Mouse (Mus musculus): Measurements from ENCODE around the gene Cpne6.

Cpne6 gene

DNA sequence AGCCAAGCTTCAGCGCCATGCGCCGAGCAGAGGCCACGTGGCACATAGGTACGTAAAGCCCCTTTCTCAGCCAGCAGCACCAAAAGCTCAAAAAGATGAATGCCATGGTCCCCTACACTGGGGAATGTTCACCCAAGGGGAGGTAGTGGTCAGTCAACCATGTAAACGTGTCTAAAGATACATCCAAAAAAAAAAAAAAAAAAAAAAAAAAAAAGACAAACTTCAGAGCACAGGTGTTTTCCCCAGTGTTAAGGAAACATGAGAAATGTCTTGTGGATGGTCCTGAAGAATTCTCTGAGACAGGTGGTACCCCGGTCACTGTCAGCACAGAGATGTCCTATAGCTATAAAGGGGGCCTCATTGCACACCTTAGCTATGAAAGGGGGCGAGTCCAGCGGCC is 4.6 kb upstream of the Cpne6 start:
- no peak for DNase-seq

DNA sequence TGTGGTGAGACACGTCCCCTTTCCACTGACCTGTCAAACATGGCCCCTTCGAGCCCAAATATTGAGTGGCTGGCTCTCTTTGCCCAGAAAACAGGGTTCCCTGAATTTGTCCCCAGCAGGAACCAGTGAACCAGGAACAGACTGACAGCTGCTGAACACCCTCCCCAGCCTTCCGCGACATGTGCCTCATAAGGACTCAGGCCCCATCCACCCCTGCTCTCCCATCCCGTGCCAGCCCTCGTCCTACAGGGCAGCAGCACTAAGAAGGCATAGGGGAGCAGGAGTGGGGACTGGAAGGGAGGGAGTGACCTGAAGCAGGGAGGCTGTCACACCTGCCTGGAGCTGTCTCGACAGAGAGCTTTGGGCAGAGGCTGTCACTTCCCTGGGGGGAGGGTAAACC is 2.4 kb upstream of the Cpne6 start:
- DNase-seq, result no peak

DNA sequence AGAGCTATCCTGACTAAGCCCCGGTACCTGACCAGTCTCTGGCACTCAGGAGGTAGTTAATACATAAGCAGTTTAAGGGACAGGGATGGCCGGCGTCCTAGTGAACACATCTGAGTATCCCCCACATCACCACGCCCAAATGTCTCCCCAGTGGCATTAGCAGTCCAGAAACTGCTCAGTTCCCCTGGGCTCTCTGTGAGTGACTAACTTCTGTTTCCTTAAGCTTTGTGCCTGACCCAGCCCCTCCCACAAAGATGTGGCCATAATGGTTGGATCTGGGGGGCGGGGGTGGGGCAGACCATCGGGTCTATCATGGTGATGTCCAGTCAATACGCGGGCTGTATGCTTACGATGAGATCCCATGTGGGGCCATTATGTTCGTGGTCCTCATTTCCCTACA is 705 bp upstream of the Cpne6 start:
- no peak for DNase-seq

DNA sequence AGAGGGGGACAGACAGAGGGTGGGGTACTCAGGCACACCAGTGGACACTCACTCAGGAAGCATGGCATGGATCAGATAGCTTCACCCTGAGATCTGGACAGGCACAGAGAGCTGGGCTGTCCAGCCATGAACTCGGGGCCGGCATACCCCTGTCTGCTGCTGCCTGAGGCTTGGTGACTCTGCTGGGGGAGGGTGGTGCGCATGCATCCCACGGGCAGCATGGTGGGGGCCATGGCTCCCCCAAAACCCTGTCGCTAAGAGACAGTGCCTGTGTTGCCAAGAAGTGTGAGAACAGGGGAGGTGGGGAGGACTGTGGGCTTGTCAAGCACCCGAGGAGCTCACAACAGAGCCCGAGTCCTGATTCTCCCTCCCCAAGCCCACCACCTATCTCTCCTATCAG is 792 bp downstream of the Cpne6 start:
- no peak for DNase-seq

DNA sequence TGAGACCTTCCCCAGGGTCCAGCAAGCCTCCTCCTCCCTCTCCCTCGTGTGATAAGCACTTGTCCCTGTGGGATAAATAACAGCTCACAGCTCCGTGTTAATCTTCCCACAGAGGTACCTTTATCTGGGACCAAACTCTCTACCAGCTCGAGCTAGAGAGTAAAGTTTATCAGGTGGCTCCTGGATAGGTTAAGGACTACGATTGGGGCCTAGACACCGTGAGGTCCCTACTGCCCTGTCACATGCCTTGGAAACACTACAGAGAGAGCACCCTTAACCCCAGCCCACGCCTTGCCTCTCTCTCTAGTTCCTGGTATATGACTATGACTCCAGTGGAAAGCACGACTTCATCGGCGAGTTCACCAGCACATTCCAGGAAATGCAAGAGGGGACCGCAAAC is 3.7 kb downstream of the Cpne6 start:
- DNase-seq, result no peak

DNA sequence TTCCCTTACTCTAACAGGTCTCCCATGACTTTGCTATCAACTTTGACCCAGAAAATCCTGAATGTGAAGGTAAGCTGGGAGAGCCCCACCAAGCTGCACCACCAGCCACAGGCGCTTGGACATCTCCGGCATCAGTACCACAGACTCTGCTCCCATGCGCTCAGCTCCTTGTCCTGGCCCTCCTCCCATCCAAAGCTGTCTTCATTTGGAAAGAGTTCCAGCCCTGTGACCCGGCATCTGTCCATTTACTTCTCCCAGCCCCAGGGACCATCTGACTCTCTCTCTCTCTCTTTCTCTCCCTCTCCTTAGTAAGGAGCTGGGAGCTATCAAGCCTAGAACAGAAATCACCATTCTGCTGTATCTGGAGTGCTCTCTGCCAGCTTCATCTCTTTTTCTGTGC is 5.6 kb downstream of the Cpne6 start:
- no peak for DNase-seq

DNA sequence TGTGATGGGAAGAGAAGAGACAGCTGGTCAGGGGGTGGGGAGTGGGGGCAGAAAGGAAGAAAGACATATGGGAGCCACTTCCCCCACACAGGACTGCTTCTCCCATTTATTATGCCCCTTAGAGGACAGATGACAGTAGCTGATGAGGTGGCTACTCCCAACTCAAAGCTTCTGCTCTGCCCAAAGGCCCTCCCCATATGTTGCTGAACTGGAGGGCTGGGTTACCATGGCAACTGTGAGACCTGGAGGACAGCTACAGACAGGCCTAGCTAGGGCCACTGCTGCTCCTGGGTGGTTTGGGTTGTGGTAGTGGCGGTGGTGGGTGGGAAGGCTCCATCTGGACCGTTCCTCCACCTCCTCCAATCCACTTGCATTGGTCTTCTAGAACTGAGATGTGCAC is 8.7 kb downstream of the Cpne6 start:
- no peak for DNase-seq

DNA sequence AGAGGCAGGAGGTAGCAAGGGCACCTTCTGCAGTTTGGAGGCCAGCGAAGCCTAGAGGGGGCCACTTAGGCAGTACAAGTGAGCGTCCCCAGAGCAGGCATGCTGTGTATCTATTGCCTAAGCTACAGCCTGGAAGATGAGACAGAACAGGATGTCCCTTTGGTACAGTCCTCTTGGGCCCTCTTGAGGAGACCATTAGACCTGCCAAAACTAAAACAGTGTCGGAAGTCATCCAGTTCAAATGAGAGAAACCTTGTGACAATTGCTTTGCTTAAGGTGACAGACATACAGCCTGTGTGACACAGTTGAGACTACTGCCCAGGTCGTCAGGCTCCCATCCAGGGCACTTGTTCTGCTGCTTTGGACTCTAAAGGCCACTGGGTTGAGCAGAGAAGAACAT is 9.4 kb downstream of the Cpne6 start:
- no peak for DNase-seq

DNA sequence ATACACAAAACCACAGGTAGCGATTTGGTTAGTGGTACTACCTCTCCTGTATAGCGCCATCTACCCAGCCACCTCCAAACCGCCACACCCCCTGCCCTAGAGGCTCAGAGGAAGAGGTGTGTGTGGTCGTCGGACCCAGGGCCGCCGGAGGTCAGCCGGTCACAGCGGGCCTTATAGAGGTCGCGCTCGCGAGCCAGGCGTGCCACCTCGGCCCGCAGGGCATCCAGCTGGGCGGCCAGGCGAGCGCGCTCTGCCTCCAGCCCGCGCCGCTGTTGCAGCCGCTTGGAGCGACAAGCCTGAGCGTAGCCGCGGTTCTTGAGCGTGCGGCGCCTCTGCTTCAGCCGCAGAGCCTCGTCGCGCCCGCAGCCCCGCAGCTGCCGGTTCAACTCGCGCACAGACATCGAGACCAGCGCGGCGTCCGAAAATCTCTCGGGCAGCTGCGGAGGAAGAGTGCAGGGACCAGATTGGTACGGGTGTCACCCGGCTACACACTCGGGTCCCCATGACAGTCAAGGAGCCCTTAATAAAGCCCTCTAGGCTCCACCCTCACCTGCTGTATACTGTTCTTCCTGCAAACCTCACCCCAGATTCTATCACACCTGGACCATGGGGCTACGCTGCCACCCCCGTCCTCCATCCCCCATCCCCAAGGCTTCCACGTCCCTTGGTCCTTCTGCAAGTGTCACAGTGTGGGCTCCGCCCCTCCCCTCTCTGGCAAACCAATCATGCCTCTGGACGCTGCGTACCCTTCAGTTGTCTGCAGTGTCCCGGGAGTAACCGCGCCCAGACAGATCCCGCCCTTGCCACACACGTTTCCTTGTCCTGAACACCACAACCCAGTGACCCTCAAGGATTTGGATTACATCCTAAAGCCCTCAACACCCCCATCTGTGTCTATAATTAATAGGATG is 10.5 kb downstream of the Cpne6 start:
- DNase-seq, result no peak

DNA sequence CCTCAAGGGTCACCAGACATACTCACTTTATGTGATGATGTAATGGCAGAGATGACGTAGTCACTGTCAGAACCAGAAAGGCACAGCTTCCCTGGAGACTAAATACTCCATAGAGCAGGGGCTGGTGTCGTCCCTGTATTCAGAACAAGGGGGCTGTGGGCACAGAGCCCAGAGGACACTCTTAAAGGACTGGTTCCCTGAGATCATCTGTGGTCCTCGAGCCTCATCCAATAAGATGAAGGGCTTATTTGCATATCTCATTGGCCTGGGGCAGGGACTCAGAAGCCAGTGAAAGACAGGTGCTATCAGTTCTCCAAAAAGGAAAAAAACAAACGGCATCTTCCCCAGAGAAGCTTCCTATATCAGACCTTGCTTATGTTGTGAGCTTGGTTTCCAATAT is 13.8 kb downstream of the Cpne6 start:
- DNase-seq, result no peak

DNA sequence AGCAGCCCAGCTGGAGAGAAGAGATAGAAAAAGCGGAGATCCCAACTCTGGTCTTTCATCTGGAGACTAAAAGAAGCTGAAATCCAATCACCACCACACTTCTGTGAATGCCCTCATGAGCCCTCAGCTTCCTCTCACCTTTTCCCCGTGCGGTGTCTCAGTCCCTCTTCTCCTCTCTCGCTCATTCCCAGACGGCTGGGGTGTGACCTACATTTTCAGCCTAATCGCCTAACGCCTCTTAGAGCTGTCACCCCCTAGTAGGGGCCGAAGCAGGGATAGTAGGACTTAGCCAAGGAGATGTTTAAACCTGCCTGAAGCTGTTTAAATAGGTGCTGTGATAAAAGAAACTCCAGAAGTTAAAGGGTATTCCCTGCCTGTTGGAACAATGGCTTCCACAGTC is 14.5 kb downstream of the Cpne6 start, which contains the start of gene Nrl:
Nrl (minus strand) TSS at position 197 of the 400 bp plus-strand sequence.
- no peak for DNase-seq

DNA sequence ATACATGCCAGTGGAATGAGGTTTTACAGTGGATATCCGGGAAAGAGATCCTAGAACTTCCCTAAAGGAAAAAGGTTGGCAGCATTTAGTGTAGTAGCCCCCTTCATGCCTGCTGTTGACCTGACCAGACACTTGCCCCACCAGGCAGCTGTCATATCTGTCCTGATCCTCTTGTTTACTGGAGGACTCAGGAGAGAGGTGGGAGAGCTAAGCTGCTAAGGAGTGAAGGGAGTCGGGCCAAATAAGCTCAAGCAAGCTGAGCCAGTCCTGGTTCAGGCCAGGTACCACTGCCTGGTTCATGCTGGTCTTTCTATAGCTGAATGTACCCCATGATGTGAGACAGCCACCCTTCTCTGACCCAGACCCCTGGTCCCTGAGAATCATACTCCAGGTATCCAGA is 16.4 kb downstream of the Cpne6 start:
- no peak for DNase-seq

DNA sequence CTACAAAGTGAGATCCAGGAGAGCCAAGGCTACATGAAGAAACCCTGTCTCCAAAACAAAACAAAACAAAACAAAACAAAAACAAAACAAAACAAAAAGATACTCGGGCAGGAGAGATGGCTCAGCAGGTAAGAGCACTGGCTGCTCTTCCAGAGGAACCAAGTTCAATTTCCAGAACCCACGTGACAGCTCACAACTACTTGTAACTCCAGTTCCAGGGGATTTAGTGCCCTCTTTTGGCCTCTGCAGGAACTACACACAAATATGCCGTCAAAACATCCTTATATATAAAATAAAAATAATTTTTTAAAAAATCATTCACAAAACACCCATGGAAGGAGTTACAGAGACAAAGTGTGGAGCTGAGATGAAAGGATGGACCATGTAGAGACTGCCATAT is 17.7 kb downstream of the Cpne6 start:
- DNase-seq, result peak; percentile 30

DNA sequence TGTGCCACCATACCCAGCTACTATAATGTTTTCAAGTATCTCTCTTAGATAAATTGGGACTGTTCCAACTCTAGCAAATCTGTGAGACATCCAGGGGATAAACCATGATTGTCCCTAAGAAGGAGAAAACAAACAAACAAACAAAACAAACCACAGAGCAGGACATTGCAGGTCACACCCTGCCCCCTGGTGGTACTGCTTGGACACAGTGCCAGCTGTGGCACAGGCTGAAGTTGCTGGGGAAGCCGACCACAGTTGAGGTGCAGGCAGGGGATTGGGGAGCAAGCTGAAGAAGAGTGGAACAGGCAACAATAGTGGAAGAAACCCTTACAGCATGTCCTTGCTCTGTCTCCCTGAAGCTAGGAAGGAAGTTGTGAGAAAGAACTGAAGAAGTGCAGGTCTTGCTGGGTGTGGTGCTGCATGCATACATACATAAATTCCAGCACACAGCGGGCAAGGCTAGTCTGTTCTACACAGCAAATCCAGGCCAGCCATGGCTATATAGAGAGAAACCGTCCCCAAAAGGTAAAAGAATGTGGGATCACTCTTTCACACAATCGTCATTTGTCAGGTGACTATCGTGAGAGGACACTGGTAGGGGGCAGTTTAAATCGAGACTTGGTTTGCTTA is 26.0 kb downstream of the Cpne6 start:
- peak; percentile 41 for DNase-seq

DNA sequence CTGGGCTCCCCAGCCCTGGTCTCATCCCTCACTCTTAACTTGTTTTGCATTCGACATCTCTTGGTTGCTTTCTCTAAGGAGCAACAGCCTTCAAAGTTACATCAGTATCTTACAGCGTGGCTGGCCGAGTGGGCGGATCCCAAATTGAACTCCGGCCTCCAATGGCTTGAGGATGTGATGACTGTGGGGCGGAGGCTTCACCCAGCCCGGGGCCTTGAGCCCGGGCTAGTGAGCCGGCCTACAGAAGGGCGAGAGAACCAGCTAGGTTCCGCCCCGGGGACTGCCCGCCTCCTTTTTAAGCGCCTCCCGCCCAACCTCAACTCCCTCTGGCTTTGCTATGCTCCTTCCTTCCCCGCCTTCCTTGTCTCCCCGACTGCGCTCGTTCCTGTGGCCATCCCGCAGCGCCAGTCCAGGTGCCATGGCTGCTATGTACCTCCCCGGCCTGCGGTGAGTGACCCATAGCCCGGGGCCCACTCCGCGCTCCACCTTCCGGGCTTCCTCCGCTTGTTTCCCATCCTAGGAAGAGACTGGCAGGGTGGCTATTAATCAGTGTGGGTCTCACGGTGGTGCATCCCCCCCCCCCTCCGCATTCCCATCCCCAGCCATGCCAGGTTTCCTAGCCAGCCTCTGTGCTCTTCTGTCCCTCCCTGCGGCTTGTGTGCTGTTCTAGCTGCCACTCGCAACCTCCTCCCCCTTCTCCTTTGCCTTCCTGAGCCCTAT is 30.0 kb downstream of the Cpne6 start, which contains the start of gene Pck2:
Pck2 (plus strand) TSS at position 200 of the 720 bp plus-strand sequence.
- peak; percentile 38 for DNase-seq

DNA sequence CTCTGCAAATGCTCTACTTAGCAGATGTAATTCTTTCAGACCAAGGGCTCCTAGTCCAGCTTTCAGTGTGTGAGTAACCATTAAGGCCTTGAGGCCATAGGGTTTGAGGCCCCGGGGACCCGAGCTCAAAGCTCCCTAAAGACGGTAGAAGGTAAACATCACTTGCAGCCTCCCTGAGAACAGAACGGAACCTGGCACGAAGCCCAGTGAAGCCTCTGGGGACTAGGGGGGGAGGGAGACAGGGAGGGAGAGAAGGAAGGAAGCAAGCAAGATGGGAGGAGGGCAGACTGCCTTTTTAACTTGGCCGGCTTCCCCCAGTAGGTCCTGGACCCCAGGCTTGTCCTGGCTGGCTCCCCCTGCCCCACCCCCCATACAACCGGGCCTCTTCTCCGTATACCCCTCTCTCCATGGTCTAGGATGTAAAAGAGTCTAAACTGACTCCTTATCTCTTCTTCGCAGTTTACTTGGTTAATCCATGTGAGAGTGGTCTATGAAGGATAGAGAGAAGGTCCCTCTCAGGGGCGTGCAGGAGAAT is 30.6 kb downstream of the Cpne6 start:
- DNase-seq, result peak; percentile 45

DNA sequence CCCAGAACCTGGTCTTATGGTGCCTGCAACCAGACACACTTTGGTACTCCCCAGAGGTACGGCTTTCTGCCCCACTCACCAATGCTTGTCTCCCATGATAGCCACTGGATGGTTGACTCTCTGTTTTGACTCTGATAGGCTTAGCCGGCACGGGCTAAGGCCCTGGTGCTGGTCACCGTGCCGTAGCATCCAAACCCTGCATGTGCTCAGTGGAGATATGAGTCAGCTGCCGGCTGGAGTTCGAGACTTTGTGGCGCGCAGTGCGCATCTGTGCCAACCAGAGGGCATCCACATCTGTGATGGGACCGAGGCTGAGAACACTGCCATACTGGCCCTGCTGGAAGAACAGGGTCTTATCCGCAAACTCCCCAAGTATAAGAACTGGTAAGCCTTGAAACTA is 32.0 kb downstream of the Cpne6 start:
- DNase-seq, result no peak

DNA sequence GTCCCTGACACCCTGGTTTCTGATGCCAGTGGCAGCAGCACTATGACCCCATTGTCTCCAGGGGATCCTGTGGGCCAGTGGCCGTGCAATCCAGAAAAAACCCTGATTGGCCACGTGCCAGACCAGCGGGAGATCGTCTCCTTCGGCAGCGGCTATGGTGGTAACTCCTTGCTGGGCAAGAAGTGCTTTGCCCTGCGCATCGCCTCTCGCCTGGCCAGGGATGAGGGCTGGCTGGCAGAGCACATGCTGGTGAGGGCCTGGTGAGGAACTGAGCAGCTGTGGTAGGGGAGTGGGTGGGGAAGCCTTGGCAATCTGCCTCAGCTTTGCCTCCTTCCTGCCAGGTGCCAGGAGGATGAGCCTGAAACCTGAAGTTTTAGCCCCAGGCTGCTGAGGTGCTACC is 34.1 kb downstream of the Cpne6 start:
- no peak for DNase-seq

DNA sequence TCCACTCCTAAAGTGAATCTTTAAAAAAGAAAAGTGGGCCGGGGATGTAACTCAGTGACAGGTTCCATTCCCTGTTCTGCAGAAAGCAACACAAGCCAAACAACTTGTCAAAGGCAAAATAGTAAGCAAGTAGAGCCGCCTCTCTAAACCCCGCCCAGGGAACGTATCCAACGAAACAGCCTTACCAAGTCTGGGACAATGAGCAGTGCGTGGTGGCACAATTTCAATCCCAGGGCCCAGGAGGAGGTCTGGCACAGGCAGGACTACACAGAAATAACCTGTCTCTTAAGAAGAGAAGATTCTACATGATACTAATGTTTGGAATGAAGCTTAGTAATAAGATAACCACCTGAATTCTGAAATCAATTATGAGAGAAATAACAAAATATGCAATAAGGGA is 39.9 kb downstream of the Cpne6 start:
- no peak for DNase-seq

DNA sequence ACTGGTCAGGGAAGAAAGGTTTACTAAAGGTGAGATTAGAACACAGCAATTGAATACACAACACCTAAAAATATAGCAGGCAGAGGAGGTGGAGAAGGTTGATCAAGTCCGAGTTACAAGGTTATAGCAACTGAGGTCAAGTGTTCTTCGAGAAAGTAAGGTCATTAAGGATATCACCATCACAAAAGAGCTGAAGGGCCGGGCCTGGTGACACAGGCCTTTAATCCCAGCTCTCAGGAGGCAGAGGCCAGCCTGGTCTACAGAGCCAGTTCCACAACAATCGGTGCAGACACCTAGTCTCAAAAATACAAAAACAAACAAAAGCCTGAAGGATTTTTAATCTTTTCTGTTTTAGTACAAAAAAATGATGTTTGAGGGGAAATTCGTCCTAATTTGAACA is 41.1 kb downstream of the Cpne6 start:
- DNase-seq, result no peak

DNA sequence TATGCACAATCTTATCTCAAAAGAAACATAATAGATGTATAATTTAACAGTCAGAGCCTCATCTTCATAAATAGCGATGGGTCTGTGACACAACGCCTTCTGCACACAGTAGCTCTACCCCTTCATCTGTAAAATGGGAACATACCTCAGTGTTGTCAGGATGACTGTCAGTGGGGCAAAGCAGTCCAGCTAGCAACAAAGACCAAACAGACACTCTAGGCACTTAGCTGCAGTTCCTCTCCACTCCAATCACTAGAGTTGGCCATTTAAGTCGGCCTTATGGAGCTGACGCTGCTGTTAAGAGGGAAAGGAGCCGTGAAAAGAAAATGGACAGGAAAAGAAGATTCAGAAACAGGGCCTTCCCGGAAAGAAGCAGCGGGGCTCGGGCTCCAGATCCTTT is 41.5 kb downstream of the Cpne6 start:
- DNase-seq, result no peak

DNA sequence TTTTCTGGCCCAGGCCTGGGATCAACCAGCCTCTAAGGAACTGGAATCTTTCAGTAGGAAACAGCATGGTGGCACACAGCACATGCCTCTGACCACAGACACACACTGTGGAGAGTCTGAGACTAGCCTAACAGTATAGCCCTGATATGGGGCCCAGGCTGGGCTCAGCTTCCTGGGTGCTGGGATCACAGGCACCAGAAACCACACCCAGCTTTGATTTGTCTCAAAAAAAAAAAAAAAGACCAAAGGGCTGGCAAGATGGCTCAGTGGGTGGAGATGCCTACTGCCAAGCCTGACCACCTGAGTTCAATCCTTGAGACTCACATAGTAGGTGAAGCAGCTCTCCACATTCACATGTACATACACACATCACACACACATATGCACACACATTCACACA is 44.4 kb downstream of the Cpne6 start:
- DNase-seq, result no peak

DNA sequence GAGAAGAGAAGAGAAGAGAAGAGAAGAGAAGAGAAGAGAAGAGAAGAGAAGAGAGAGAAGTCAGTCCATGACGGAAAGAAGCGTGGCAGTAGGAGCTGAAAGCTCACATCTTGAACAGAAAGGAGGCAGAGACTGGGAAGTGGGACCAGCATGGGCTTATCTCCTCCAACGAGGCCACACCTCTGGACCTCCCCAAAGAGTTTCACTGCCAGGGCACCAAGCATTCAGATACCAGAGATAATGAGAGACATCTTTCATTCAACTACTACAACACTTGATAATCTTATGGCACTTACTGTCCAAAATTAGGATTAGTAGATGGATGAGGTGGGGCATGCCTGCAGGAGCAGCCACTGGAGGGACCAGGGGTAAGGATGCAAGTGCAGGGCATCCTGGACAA is 45.5 kb downstream of the Cpne6 start:
- DNase-seq, result no peak

DNA sequence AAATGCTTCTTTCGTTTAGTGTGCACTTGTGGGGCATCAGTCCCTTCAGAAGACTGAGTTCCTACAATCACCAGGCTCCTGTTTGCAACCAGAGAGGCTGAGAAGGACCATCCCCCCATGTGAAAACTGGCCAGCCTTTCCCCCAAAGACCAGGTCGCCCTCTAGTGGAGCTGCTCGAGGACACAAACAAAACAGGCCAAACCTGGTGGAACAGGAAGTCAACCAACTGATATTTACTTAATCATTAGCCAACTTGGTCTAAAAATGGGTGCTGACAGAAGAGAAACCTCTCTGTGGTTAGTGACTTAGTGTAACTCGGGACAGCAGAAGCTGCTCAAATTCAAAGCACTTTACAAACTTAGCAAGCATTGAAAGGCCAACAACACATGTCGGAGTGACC is 46.8 kb downstream of the Cpne6 start:
- peak; percentile 63 for DNase-seq

All from thymus, postnatal 25 days (tissue).